Mouse (Mus musculus): ENCODE results near the gene Srebf2.

The Srebf2 gene

GRCm38 (mm10) chr15:82209295-82210050 is 62.5 kb downstream of the Srebf2 start:
- DNase-seq, result peak; percentile 42

GRCm38 (mm10) chr15:82210801-82211200 is 63.8 kb downstream of the Srebf2 start:
- no peak for DNase-seq

GRCm38 (mm10) chr15:82211281-82211680 is 64.3 kb downstream of the Srebf2 start:
- DNase-seq, result no peak

GRCm38 (mm10) chr15:82211911-82212751 is 65.2 kb downstream of the Srebf2 start:
- DNase-seq, result peak; percentile 61

- peak; percentile 58 for DNase-seq
Observed at GRCm38 (mm10) chr15:82212752-82213063, 65.7 kb downstream of the Srebf2 start, which contains the start of gene Shisa8. Gene Shisa8, minus strand, starts transcription at chr15:82212815.

- DNase-seq, result peak; percentile 55
Observed at GRCm38 (mm10) chr15:82213222-82213621, 66.2 kb downstream of the Srebf2 start.

- DNase-seq, result peak; percentile 69
Observed at GRCm38 (mm10) chr15:82215332-82216046, 68.5 kb downstream of the Srebf2 start.

- no peak for DNase-seq
Observed at GRCm38 (mm10) chr15:82216142-82216827, 69.3 kb downstream of the Srebf2 start.

GRCm38 (mm10) chr15:82217039-82217438 is 70.1 kb downstream of the Srebf2 start:
- DNase-seq, result no peak

- DNase-seq, result no peak
Observed at GRCm38 (mm10) chr15:82217980-82218379, 71.0 kb downstream of the Srebf2 start.

- DNase-seq, result no peak
Observed at GRCm38 (mm10) chr15:82218778-82219666, 72.0 kb downstream of the Srebf2 start.

GRCm38 (mm10) chr15:82220003-82220675 is 73.2 kb downstream of the Srebf2 start:
- no peak for DNase-seq

GRCm38 (mm10) chr15:82221104-82221860 is 74.3 kb downstream of the Srebf2 start:
- no peak for DNase-seq

- DNase-seq, result no peak
Observed at GRCm38 (mm10) chr15:82223251-82223650, 76.3 kb downstream of the Srebf2 start.

GRCm38 (mm10) chr15:82223657-82224601 is 76.9 kb downstream of the Srebf2 start, which contains the start of gene Tnfrsf13c:
Gene Tnfrsf13c, minus strand, starts transcription at chr15:82224369.
- DNase-seq, result no peak

GRCm38 (mm10) chr15:82224602-82225215 is 77.7 kb downstream of the Srebf2 start:
- DNase-seq, result no peak

GRCm38 (mm10) chr15:82225769-82226168 is 78.8 kb downstream of the Srebf2 start:
- DNase-seq, result peak; percentile 13

- no peak for DNase-seq
Observed at GRCm38 (mm10) chr15:82229542-82230045, 82.6 kb downstream of the Srebf2 start.
